Mouse (Mus musculus): ENCODE data around the gene Rasip1. TPM values are rescaled to one million over a fixed set of nuclear protein-coding genes. Genes with fewer than 3 reads are reported as not detected.

Gene Rasip1
- polyA plus RNA-seq, 1 experiment from 2014 or later: 6.4 TPM

- H3K9me3 ChIP-seq (ENCODE audit: control insufficient read depth, low read length): no peaks in the 10 kb centered on the region
- H3K36me3 ChIP-seq (ENCODE audit: control insufficient read depth, insufficient read depth, low read length): no peaks in the 10 kb centered on the region
- DNase-seq (ENCODE audit: low spot score) (peak; percentile 93), ATAC-seq (ENCODE audit: insufficient number of reproducible peaks, low FRiP score, low TSS enrichment, low read depth) (peak; percentile 61)
- H3K9ac ChIP-seq (ENCODE audit: low read length): peak overlapping the region; percentile 72
- WGBS: 1% methylated on average over 99 of the region's 105 CpGs
- H3K4me2 ChIP-seq (ENCODE audit: low read depth, severe bottlenecking): peak overlapping the region; percentile 97
- H3K27me3 ChIP-seq (ENCODE audit: control insufficient read depth, insufficient read depth, low read length): peaks cover 25% of the 10 kb centered on the region
- H3K27ac ChIP-seq (replicated peaks; ENCODE audit: low read depth, low read length): no peak overlapping the region
- peak overlapping the region; percentile 51 for H3K4me3 ChIP-seq (ENCODE audit: low read depth, low read length)
- H3K4me1 ChIP-seq (ENCODE audit: control insufficient read depth, insufficient read depth, low read length): peaks cover 12% of the 10 kb centered on the region
Measured at GRCm38 (mm10) chr7:45628364-45629294, 1.3 kb downstream of the Rasip1 start.

GRCm38 (mm10) chr7:45630064-45630907 is 3.0 kb downstream of the Rasip1 start:
- Histone ChIP-seq H3K4me1 (ENCODE audit: control insufficient read depth, insufficient read depth, low read length) (peaks cover 12% of the 10 kb centered on the region), H3K4me2 (ENCODE audit: low read depth, severe bottlenecking) (no peak overlapping the region), H3K36me3 (ENCODE audit: control insufficient read depth, insufficient read depth, low read length) (no peaks in the 10 kb centered on the region), H3K9ac (ENCODE audit: low read length) (no peak overlapping the region), H3K27ac (replicated peaks; ENCODE audit: low read depth, low read length) (no peak overlapping the region), H3K27me3 (ENCODE audit: control insufficient read depth, insufficient read depth, low read length) (peaks cover 25% of the 10 kb centered on the region), H3K4me3 (ENCODE audit: low read depth, low read length) (no peak overlapping the region), H3K9me3 (ENCODE audit: control insufficient read depth, low read length) (no peaks in the 10 kb centered on the region)
- ATAC-seq (ENCODE audit: insufficient number of reproducible peaks, low FRiP score, low TSS enrichment, low read depth) (no peak), DNase-seq (ENCODE audit: low spot score) (no peak)
- 73% methylated on average over 23 of the region's 23 CpGs for WGBS

- Histone ChIP-seq H3K36me3 (ENCODE audit: control insufficient read depth, insufficient read depth, low read length) (0 out of 2 replicates have a peak, but pooled peaks cover 2% of the 10 kb centered on the region), H3K4me2 (ENCODE audit: low read depth, severe bottlenecking) (peak overlapping the region; percentile 36), H3K27ac (replicated peaks; ENCODE audit: low read depth, low read length) (no peak overlapping the region), H3K9ac (ENCODE audit: low read length) (peak overlapping the region; percentile 68), H3K4me3 (ENCODE audit: low read depth, low read length) (peak overlapping the region; percentile 17; the same call in 1 of the 2 replicates), H3K9me3 (ENCODE audit: control insufficient read depth, low read length) (no peaks in the 10 kb centered on the region), H3K4me1 (ENCODE audit: control insufficient read depth, insufficient read depth, low read length) (peaks cover 12% of the 10 kb centered on the region), H3K27me3 (ENCODE audit: control insufficient read depth, insufficient read depth, low read length) (peaks cover 20% of the 10 kb centered on the region)
- no peak for ATAC-seq (ENCODE audit: insufficient number of reproducible peaks, low FRiP score, low TSS enrichment, low read depth)
- DNase-seq (ENCODE audit: low spot score): peak; percentile 68
- whole genome bisulfite sequencing: 13% methylated on average over 35 of the region's 35 CpGs
Measured at GRCm38 (mm10) chr7:45632499-45632898, 5.2 kb downstream of the Rasip1 start.

- DNase-seq (ENCODE audit: low spot score) (no peak), ATAC-seq (ENCODE audit: insufficient number of reproducible peaks, low FRiP score, low TSS enrichment, low read depth) (no peak)
- WGBS: 86% methylated on average over 11 of the region's 11 CpGs
- Histone ChIP-seq H3K9ac (ENCODE audit: low read length) (no peak overlapping the region), H3K9me3 (ENCODE audit: control insufficient read depth, low read length) (no peaks in the 10 kb centered on the region), H3K27ac (replicated peaks; ENCODE audit: low read depth, low read length) (no peak overlapping the region), H3K4me3 (ENCODE audit: low read depth, low read length) (no peak overlapping the region), H3K36me3 (ENCODE audit: control insufficient read depth, insufficient read depth, low read length) (0 out of 2 replicates have a peak, but pooled peaks cover 2% of the 10 kb centered on the region), H3K4me1 (ENCODE audit: control insufficient read depth, insufficient read depth, low read length) (peaks cover 12% of the 10 kb centered on the region; the same call in 1 of the 2 replicates), H3K27me3 (ENCODE audit: control insufficient read depth, insufficient read depth, low read length) (0 out of 2 replicates have a peak, but pooled peaks cover 4% of the 10 kb centered on the region), H3K4me2 (ENCODE audit: low read depth, severe bottlenecking) (no peak overlapping the region)
Measured at GRCm38 (mm10) chr7:45634946-45635681, 7.8 kb downstream of the Rasip1 start.

GRCm38 (mm10) chr7:45635711-45636688 is 8.7 kb downstream of the Rasip1 start:
- Histone ChIP-seq H3K4me2 (ENCODE audit: low read depth, severe bottlenecking) (no peak overlapping the region), H3K27me3 (ENCODE audit: control insufficient read depth, insufficient read depth, low read length) (0 out of 2 replicates have a peak, but pooled peaks cover 4% of the 10 kb centered on the region), H3K27ac (replicated peaks; ENCODE audit: low read depth, low read length) (no peak overlapping the region), H3K4me3 (ENCODE audit: low read depth, low read length) (no peak overlapping the region), H3K9ac (ENCODE audit: low read length) (no peak overlapping the region), H3K4me1 (ENCODE audit: control insufficient read depth, insufficient read depth, low read length) (peaks cover 12% of the 10 kb centered on the region; the same call in 1 of the 2 replicates), H3K36me3 (ENCODE audit: control insufficient read depth, insufficient read depth, low read length) (0 out of 2 replicates have a peak, but pooled peaks cover 2% of the 10 kb centered on the region), H3K9me3 (ENCODE audit: control insufficient read depth, low read length) (no peaks in the 10 kb centered on the region)
- DNase-seq (ENCODE audit: low spot score): no peak
- 89% methylated on average over 15 of the region's 15 CpGs for WGBS
- ATAC-seq (ENCODE audit: insufficient number of reproducible peaks, low FRiP score, low TSS enrichment, low read depth): no peak

- H3K4me2 ChIP-seq (ENCODE audit: low read depth, severe bottlenecking): 0 out of 2 replicates have a peak overlapping the region, but pooled peaks have one; percentile 5
- H3K9ac ChIP-seq (ENCODE audit: low read length): no peak overlapping the region
- WGBS: 93% methylated on average over 6 of the region's 6 CpGs
- peaks cover 12% of the 10 kb centered on the region for H3K4me1 ChIP-seq (ENCODE audit: control insufficient read depth, insufficient read depth, low read length)
- H3K27me3 ChIP-seq (ENCODE audit: control insufficient read depth, insufficient read depth, low read length): 0 out of 2 replicates have a peak, but pooled peaks cover 4% of the 10 kb centered on the region
- no peak overlapping the region for H3K4me3 ChIP-seq (ENCODE audit: low read depth, low read length)
- H3K27ac ChIP-seq (replicated peaks; ENCODE audit: low read depth, low read length): no peak overlapping the region
- no peak for DNase-seq (ENCODE audit: low spot score)
- 0 out of 2 replicates have a peak, but pooled peaks cover 2% of the 10 kb centered on the region for H3K36me3 ChIP-seq (ENCODE audit: control insufficient read depth, insufficient read depth, low read length)
- no peak for ATAC-seq (ENCODE audit: insufficient number of reproducible peaks, low FRiP score, low TSS enrichment, low read depth)
- no peaks in the 10 kb centered on the region for H3K9me3 ChIP-seq (ENCODE audit: control insufficient read depth, low read length)
Measured at GRCm38 (mm10) chr7:45637710-45638109, 10.4 kb downstream of the Rasip1 start.
